Mouse (Mus musculus): ENCODE results near the gene Med13l.

Med13l gene

DNA sequence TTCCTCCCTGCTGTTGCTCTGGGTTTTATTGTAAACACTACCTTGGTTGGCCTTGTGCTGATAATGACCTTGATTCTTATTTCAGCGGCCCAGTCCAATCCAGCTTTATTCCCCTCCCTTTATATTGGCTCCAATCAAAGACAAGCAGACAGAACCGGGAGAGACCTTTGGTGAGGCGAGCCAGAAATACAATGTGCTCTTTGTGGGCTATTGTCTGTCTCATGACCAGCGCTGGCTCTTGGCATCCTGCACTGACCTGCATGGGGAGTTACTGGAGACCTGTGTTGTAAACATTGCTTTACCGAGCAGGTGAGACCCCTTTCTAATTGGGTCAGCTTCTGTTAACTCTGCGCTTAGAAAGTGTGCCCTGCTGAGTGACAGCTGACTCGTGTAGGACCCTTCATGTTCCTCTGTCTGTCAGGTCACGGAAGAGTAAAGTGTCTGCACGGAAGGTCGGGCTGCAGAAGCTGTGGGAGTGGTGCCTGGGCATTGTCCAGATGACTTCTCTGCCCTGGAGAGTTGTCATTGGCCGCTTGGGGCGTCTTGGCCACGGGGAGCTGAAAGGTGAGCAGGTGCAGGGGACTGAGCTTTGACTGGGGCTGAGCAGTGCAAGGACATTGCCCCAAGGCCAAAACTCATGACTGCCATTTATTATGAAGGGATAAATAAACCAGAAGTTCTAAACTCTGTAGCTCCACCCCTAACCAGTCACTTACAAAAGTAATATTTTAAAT lies 191.1 kb downstream of the Med13l start:
- DNase-seq = no peak

DNA sequence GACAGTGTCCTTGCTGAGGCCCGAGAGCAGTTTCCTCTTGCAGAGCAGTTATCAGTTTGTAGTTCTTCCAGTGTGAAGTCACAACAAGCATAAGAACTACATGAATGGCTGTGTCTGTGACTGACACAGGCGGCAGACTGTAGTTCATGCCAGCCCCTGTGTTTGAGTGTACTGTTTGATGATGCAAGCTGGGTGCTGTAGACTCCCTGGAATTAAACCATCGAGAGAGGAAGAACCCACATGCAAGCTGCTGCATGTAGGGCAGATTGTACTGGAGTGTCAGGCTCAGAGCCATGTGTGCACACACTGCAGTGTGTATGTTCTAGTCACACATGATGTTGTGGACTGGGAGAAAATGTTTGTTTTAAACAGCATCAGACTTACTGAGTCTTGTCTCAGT lies 192.4 kb downstream of the Med13l start:
- DNase-seq = no peak

DNA sequence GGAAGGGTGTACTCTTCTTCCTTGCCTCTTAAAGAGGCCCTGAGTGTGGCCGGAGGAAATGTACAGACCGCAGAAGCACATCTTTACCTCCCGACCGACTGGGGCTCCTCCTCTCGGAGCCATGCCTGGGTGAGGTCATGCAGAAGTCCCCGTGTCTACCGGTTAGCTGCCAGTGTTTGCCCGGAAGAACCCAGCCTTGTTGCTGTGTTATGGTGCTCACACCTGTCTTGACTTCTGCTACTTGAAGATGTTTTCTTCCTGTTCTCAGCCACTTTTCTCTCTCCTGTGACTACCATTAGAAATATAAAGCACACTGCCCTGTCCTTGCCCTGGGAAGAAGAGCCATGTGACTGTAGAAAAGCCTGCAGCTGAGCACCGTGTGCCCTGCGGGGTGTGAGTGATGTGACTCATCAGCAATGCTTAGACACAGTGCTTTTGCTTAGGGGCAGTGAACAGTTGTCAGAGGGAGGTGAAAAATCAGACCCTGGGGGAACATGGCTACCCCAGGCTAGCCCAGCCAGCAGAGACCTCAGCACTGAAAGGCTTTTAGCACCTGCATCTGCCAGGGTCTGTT lies 193.1 kb downstream of the Med13l start:
- peak in 1 of 2 experiments; percentile 19 for DNase-seq

DNA sequence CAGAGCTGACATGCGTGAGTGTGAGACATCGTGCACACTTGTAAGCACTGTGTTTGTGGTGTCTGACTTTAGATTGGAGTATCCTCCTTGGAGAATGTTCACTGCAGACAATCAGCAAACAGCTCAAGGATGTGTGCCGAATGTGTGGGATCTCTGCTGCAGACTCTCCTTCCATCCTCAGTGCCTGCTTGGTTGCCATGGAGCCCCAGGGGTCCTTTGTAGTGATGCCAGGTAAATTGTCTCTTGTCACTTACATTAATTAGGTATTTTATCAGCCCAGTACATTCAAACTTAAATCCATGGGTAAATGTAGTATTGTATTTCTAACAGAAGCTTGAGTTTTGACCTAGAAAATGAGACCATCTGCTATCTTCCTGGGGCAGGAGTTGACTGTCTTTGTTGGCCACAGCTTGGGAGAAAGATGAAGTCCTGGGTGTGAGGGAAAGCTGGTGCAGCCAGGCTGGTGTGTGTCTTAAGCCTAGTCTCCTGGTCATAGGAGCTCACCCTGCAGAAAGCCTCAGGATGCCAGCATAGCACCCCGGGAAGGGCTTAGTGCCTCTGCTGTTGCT lies 193.8 kb downstream of the Med13l start:
- DNase-seq = no peak

DNA sequence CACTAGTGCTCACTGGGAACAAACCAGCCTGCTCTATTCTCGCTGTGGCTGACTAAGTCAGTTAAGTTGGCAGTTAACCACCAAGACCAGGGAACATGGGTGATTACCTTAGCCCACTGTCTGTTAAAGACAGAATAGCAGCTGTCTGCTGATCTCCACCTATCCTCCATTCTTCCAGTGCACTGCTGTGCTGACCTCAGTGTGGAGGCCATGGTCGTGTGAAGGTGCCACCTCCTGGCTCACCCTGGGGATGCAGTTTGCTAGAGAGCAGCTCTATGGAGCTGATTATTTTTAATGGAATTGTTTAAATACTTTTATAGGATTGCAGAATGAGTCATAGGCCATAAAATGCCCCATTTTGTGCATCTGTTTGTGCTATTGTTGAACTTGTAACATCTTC lies 195.6 kb downstream of the Med13l start:
- DNase-seq = no peak

DNA sequence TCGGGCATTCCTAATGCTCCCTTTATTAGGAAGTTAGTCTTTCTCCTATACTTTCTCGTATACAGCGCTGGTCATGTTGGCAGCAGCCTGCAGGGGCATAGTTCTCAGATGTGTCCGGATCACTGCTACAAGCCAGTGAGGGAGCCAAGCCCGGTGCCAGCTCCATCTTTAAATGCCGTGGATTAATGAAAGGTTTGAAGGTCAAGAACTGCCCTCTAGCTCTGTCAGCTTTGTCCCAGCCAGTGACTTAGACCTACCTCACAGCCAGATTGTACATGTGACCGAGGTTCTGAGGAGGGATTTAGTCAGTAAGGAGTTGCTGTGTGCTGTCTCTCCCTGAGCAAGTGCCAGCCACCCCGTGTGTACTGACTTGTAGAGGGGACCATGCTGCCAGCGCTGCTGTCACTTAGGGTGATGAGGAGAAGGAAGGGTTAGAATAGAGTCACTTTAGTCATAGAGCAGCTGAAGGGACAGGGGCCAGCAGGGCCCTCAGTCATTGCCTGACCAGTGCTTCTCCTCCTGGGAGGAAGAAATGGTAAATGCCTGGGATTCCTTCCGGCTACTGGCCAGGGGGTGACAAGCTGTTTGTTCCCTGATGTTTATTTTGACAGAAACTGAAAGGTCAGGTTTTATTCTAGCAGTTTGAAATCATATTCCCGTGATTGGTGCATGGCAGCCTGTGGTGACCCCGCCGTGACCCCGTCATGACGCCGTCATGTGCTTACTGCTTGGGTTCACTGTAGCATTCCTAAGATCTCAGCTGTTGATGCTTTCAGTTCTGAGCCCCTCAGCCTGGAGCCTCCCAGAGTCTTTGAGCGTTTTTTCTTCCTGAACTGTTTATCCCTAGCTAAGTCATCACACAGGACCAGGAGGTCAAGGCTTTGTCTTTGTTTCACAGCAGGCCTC lies 197.2 kb downstream of the Med13l start:
- no peak for DNase-seq

DNA sequence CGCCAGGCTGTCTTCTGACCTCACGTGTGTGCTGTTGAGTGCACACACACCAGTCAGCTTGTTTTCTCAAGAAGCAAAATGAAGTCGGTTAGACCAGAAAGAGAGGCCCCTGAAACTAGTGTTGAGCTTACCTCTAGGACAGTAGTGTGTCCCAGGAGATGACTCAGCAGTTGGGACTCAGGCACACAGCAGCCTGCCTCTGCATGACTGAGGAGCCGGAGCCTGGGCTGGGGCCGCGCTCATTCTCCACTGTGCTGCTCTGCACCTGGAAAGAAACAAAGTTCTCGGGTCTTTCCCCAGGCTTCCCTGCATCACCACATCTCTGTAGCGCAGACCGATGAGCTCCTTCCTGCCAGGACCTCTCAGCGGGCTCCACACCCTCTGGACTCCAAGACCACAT lies 200.5 kb downstream of the Med13l start:
- DNase-seq = no peak

DNA sequence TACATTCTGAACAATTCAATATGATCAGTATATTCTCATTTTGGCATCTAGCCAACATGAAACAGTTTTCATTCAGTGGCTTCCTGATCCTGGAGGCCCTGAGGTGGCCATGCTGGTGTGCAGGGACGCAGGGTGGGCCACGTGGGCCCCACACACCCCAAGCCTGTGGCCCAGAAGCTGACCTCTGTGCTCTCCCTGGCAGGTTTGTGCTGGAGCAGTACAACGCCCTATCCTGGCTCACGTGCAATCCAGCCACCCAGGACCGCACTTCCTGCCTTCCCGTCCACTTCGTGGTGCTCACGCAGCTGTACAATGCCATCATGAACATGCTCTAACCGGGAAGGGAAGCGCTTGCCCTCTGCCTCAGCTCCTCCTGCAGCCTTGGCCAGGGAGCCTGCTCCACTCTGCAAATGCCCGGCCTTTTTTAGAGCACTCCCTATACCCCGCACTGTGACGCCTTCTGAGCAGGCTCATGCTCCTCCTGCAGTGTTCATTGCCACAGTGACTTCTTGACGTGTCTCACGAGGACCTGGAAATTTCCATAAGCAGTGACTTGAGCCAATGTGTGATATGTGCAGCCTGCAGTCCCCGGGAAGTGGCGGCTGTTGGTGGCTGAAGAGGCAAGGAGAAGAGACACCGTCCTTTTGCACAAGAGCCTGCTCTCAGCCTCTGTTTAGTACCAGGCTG lies 202.2 kb downstream of the Med13l start:
- DNase-seq = no peak

DNA sequence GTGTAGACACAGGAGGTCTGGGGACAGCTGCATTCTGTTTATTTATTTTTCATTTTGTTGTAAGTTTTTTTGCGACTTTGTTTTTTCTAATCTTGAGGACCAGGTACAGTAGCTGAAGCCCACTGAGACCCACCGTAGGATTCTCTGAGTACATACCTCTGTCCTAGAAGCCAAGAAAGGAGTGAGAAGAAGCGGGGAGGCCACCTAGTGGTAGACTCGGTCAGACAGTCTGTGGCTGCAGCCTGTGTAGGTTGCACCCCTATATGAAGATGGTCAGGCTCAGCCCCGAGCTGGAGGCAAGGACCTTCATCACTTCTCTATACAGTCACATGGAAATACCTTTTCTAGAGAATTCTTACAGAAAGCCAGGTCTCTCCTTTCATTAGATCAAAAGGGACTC lies 202.9 kb downstream of the Med13l start:
- DNase-seq = no peak

DNA sequence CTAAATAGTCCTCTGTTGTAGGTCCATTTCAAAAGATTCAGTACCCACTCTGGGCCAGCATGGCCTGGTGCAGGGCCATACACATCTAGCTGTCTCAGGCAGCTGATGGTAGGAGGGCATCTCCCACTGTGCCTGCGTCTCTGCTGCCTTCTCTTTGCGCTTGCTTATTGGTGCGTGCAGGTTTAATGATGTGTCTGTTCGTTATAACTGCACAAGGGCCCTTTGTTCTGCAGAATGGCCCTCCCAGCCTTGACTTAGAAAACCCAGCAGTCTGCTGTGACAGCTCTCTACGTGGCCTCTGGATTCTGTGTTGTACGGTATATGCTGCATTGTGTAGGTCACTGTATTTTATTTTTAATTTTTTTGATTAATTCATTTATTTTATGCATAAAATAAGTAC lies 208.7 kb downstream of the Med13l start:
- DNase-seq = no peak

DNA sequence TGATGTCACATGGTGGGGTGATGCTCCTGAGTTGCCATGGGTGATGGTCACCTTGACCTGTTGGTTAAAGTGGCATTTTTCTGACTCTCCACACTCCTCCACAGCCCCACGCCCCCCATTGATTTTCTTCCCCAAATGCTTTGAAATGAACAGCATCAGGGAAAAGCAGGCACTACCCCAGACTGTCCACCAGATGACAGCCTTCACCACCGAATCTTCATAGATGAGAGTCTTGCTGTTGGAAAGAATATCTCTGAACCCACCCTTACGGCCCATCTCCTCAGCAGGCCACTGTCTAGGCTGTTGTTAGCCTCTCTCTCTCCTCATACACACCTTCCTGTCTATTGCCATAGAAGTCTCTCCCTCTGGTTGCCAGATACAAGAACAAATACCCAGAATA lies 213.4 kb downstream of the Med13l start:
- DNase-seq = no peak

DNA sequence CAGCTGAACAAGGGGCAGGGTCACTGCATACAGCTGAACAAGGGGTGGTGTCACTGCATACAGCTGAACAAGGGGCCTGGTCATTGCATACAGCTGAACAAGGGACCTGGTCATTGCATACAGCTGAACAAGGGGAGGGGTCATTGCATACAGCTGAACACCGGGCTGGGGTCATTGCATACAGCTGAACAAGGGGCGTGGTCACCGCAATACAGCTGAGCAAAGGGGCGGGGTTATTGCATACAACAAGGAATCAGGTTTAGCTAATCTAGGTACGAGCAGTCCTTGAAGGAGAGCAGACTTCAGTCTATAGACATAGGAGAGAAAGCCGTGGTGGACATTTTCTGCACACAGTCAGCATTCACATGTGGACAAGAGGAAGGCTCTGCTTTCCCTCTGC lies 215.9 kb downstream of the Med13l start:
- no peak for DNase-seq

DNA sequence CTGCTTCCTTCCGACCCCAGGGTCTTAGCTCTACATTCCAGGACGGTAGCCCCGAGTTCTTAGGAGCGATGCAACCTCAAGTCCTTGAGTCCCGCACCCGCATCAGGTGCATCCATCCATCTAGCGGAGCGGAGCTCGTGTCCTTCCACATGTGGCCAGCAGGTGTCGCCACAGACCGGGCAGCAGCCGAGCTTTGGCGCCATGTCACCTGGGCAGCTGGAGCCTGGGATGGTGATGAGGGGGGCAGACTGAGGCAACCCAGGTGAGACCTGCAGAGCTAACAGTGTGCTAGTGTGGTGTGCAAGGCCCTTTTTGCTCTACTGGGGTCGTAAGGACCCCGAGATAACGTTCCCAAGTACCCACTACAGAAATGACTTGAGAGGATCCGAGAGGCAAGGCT lies 221.1 kb downstream of the Med13l start:
- DNase-seq = peak; percentile 25 to 66

DNA sequence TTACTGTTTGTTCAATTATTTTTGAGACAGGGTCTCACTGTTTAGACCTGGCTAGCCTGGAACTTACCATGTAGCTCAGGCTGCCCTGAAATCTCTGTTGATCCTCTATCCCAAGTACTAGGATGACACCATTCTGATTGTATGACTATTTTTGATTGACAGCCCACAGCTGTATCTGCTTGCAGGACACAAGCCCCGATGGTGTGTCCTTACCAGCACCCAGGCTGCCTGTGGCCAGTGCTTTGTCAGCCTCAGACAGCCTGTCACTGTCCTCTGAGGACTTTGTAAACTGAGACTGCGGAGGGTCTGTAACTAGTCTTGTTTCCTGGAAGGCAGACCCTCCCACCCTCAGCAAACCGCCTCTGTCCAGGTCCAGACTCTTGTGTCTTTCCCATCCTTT lies 221.7 kb downstream of the Med13l start:
- DNase-seq = no peak

DNA sequence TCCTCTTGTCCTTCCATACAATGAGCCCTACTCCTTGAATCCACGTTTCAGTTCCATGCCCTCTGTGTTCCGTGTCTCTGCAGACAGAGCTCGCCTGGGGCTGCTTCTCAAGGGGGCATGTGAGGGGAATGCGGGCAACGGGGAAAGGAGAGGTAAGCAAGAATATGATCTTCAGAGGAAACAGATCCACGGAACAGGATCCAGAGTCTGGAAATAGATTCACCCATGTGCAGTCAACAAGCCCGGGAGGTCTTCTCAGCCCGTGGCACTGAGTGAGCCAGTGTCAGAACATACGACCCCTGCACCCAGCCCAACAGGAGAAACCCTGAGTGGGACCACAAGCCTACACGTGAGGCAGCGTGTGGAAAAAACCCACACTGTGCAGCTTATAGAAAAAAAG lies 228.7 kb downstream of the Med13l start:
- DNase-seq = no peak

DNA sequence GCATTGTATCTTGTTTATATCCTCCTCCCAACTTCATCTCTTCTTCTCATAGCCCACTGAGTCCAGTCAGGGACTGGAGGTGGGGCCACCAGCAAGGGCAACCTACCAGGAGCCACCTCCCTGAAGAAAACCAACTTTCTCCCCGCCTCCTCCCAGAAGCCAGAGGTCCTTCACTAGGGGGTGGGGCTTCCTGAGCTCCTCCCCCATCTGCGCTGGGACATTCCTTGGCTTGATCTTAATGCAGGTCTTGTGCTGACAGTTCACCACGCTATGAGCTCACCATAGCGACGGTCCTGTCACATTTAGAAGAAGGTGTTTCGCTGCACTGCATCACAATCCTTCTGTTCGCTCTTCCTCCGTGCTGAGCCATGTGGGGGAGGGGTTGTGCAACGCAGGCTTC lies 229.3 kb downstream of the Med13l start:
- DNase-seq = no peak

DNA sequence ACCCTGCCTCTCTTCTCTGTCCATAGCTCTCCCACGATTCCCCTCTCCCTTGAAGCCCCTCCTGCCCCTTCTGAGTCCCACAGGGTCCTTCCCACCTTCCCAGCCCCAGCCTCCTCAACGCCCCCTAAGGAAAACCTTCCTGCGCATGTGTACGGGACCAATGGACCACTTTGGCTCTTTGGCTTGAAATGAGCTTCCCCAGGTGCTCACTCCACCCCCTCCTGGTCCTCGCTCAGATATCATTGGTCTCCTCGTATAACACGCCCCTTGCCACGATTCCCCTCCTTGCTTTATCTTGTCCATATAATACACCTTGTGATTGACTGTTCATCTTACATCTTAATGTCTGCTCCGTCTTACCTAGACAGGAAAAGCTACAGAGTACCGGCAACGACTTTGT lies 237.3 kb downstream of the Med13l start:
- no peak for DNase-seq

DNA sequence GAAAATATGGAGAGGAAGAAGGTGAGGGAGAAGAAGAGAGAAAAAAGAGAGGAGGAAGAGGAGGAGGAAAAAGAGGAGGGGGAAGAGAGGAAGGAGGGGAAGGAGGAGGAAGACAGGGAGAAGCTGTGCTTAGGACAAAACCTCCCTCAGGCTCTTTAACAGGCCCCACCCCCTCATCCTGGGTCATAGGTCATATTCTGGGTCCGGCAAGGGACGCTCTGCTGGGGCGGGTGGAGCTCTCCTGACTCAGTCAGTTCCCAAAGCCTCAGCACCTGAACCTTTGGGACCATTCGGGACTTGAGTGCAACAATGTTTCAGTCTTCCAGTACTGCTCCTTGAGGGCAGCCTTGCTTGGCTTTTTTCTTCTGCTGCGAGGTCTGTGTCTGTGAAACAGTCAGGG lies 241.1 kb downstream of the Med13l start:
- no peak for DNase-seq

DNA sequence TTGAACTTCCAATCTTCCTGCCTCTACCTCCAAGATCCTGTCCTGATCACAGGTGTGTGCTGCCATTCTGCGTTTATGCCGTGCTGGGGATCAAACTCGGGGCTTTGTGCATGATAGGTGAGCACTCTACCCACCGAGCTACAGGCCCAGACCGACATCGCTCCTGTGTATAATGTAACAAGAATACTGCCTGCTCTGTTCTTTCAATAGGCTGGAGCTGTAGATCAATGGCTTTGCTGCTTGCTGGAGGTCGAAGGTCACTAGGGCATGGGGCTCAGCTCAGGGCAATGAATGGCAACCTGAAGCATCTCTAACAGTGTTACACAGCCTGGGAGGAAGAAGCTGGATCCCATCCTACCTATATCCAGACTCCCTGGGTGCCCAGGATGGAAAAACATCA lies 241.6 kb downstream of the Med13l start:
- no peak for DNase-seq

DNA sequence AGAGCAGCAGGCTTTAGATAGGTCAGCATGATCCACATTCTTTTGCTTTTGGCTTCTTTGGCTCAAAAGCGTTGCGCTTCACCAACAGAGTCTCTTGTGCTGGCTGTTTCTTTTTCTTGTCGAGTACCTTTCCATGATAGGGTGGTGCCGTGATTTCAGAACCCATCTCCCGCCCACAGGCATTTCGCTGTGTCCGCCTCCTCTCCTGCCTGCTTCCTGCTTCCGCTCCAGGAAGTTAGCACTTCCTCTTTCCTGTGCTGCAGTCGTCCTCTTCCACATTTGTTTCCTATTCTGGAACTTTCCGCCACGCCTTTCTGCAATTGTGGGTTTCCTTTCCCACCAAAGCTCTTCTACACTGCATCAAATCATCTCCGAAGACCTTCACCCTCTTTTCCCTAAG lies 248.5 kb downstream of the Med13l start:
- DNase-seq = no peak

DNA sequence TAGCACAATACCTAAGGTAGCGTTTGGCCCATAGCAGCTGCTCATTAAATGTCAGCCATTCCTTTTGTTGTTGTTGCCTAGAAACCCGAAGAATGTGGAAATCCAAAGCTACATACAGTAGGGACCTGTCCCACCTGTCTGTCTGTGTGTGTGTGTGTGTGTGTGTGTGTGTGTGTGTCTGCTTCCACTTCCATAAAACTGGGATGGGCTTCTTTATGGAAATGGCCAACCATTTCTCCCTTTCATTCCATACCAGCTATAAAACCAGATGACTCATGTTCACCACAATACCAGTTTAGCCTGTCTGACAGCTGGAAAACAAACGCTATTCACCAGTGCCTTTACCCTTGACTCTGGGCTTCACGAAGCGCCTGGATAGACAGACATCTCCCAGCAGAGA lies 249.1 kb downstream of the Med13l start:
- no peak for DNase-seq

DNA sequence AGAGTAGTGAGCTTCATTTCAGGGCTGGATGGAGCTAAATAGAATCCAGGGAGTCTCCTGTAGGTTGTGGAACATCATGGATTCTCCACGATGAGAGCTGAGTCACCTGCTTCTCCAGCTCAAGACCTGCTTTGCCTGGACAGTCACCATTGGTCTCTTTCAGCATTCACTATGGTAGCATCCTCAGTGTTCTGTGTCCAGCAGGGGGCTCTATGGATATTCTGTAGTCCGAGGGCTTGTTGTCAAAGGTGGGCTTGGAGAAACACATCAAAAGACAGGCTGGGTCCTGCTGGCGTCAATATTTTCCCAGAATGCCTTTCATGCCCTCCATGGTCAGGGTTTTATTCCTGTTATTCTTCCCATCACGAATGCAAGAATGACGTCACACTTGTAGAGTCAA lies 251.2 kb downstream of the Med13l start:
- DNase-seq = no peak

DNA sequence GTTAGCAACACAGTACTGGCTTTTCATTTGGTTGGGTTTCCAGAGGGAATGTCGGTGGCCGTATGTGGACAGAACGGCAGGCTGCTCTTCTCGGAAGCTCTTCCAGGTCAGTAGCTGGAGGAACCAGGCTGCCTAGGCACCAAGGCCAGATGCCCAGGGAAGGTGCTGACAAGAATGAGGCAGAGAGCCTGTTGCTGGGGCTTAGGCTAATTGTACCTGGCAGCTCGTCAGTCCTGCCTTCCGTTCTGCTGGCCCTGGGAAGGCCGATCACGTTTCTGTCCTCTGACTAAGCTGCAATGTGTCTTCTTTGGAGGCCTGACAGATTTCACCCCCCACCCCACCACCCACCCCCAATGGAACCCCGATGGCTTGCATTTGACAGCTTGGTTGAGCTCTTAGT lies 251.9 kb downstream of the Med13l start:
- no peak for DNase-seq

Data from spleen, adult 18-20 months (tissue).